Mouse (Mus musculus) left cerebral cortex, postnatal 10 days (tissue): ENCODE data around the gene Myo5a. TPM values are rescaled to one million over a fixed set of nuclear protein-coding genes. Genes with fewer than 3 reads are reported as not detected.

Experiments
- DNase-seq, 2 experiments: peaks; one replicate each; pipeline ENCODE4 v3.0.0; 2021 to 2022; ENCODE audit warnings: low spot score in 2 of 2, mixed read lengths in 1 of 2; ENCODE audit errors: extremely low spot score in 1 of 2
- intact Hi-C: fragments of 180-260 bp; cut with DNase I; formaldehyde crosslinking; loops from one replicate; pipeline ENCODE4 v1.15.1; 2025
- total RNA-seq, 2 experiments: library from RNA; stranded (reverse); gene quantifications; 2 replicates each; pipeline ENCODE4 v1.2.3; 2021

The Myo5a gene
- total RNA-seq, 2 experiments from 2014 or later, result 235 to 265 TPM

- no peak for DNase-seq
- intact Hi-C loops, result loop anchor here (5.0 kb wide), 2 partner anchors 65 to 210 kb away; no protein-coding TSS in a partner anchor
Observed at GRCm38 (mm10) chr9:75262235-75262826, 191.5 kb downstream of the Myo5a start.

GRCm38 (mm10) chr9:75264008-75264718 is 193.3 kb downstream of the Myo5a start:
- intact Hi-C loops, result loop anchor here (5.0 kb wide), 2 partner anchors 67 to 212 kb away; no protein-coding TSS in a partner anchor
- no peak for DNase-seq

GRCm38 (mm10) chr9:75267147-75267546 is 196.3 kb downstream of the Myo5a start:
- intact Hi-C loops, result no loop called here
- DNase-seq, result no peak

GRCm38 (mm10) chr9:75270382-75270781 is 199.6 kb downstream of the Myo5a start:
- intact Hi-C loops, result loop anchor here (10.0 kb wide), 1 partner anchor 366 kb away; no protein-coding TSS in a partner anchor

GRCm38 (mm10) chr9:75271539-75271938 is 200.7 kb downstream of the Myo5a start:
- DNase-seq, result no peak
- intact Hi-C loops, result loop anchor here (10.0 kb wide), 1 partner anchor 367 kb away; no protein-coding TSS in a partner anchor

More at GRCm38 (mm10) chr9:75270382-75270781, 199.6 kb downstream of the Myo5a start:
- no peak for DNase-seq

Other genes starting within 250 kb of the Myo5a start
- under 1 TPM; 0.09 to 0.12 TPM for gene Onecut1, start 209.1 kb upstream of the Myo5a start, total RNA-seq
- 10 to 100 TPM; 25.9 to 33.9 TPM for gene Fam214a, start 118.1 kb upstream of the Myo5a start, total RNA-seq
- 100 to 1,000 TPM; 187 to 198 TPM for gene Arpp19, start 33.4 kb upstream of the Myo5a start, total RNA-seq
- gene Myo5c, start 161.0 kb downstream of the Myo5a start, total RNA-seq, result 1 to 10 TPM; 1.3 to 1.4 TPM
- 100 to 1,000 TPM; 115 to 125 TPM for gene Gnb5, start 235.3 kb downstream of the Myo5a start, total RNA-seq